Mouse (Mus musculus) cortical plate, adult 2 months (tissue): ENCODE results near the gene Esx1. TPM values are rescaled to one million over a fixed set of nuclear protein-coding genes. Genes with fewer than 3 reads are reported as not detected.

Experiments used
- H3K27ac ChIP-seq: fragments of 200-500 bp; 2 replicates; pipeline ENCODE4 v1.5.1; 2012; ENCODE audit warnings: low read length, control low read depth, inconsistent platforms; ENCODE audit not compliant: insufficient read depth
- H3K4me1 ChIP-seq: fragments of 200-500 bp; 2 replicates; pipeline ENCODE4 v1.6.1; 2011; ENCODE audit warnings: low read length; ENCODE audit not compliant: control insufficient read depth, insufficient read depth
- H3K4me3 ChIP-seq: fragments of 200-500 bp; 2 replicates; pipeline ENCODE4 v1.5.1; 2011; ENCODE audit warnings: mild to moderate bottlenecking, low read length, control low read depth; ENCODE audit not compliant: insufficient read depth
- CTCF ChIP-seq: fragments of 200-500 bp; IDR thresholded peaks from 2 replicates; pipeline ENCODE4 v1.5.1; 2011; ENCODE audit warnings: mild to moderate bottlenecking, control low read depth, low read length; ENCODE audit not compliant: insufficient read depth; ENCODE audit errors: extremely low read depth
- POLR2A ChIP-seq: fragments of 200-500 bp; IDR thresholded peaks from 2 replicates; pipeline ENCODE4 v1.6.1; 2011; ENCODE audit warnings: mild to moderate bottlenecking, low read length, control low read depth; ENCODE audit not compliant: insufficient read depth; ENCODE audit errors: extremely low read depth
- polyA plus RNA-seq: library from polyadenylated mRNA; depleted of rRNA; stranded (reverse); fragments of >200 nt; gene quantifications from 2 replicates; pipeline ENCODE4 v1.2.3, GENCODE M21; 2012; rRNA removed

Gene Esx1
- polyA plus RNA-seq, 1 experiment = not detected

GRCm38 (mm10) chrX:137127542-137127941, 5.7 kb upstream of the Esx1 start:
- Histone ChIP-seq H3K4me3 (no peak overlapping the region), H3K4me1 (no peaks in the 10 kb centered on the region), H3K27ac (no peak overlapping the region)
- TF ChIP-seq CTCF (no peak), POLR2A (no peak)

- H3K27ac ChIP-seq = no peak overlapping the region
- no peak overlapping the region for H3K4me3 ChIP-seq
- TF ChIP-seq POLR2A (no peak), CTCF (no peak)
- H3K4me1 ChIP-seq = no peaks in the 10 kb centered on the region
Observed at GRCm38 (mm10) chrX:137119675-137120423, 2.0 kb downstream of the Esx1 start.

- Histone ChIP-seq H3K27ac (no peak overlapping the region), H3K4me1 (no peaks in the 10 kb centered on the region), H3K4me3 (no peak overlapping the region)
- TF ChIP-seq CTCF (no peak), POLR2A (no peak)
Observed at GRCm38 (mm10) chrX:137118097-137118746, 3.7 kb downstream of the Esx1 start.

DNA sequence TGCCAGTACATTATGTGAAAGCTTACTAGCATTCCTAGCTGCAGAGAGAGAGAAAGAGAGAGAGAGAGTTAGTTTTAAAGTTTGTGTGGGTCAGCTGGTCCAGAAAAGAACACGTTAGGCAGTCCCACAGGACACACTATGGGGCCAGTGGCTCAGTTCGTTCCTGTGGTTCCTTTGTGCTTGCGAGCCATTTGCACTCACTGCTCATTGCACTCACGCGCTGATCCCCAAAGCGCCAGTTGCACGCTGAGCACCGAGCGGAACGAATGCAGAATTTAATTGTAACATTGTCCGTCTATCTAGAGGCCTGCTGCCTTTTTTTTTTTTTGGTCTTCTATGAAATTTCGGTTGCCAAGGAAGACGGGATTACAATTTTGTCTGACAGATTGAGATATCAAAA, 15.4 kb downstream of the Esx1 start:
- no peak for TF ChIP-seq CTCF
- no peak for TF ChIP-seq POLR2A
- Histone ChIP-seq H3K4me1 (no peaks in the 10 kb centered on the region), H3K27ac (no peak overlapping the region), H3K4me3 (no peak overlapping the region)

GRCm38 (mm10) chrX:137104531-137104930, 17.4 kb downstream of the Esx1 start:
- Histone ChIP-seq H3K4me3 (no peak overlapping the region), H3K27ac (no peak overlapping the region), H3K4me1 (no peaks in the 10 kb centered on the region)
- TF ChIP-seq CTCF (no peak), POLR2A (no peak)

Other genes with a start within 250 kb of the Esx1 start
- not detected in 2 replicates for gene H2bfm, start 194.8 kb downstream of the Esx1 start, polyA plus RNA-seq
- 15.6 and 20.8 TPM in 2 replicates for gene Tmsb15b2, start 146.6 kb downstream of the Esx1 start, polyA plus RNA-seq
- gene Tmsb15l, start 145.2 kb downstream of the Esx1 start, polyA plus RNA-seq = 6.3 and 6.8 TPM in 2 replicates
- 11.1 and 12.1 TPM in 2 replicates for gene Tmsb15b1, start 145.2 kb downstream of the Esx1 start, polyA plus RNA-seq
- gene Zcchc18, start 128.9 kb downstream of the Esx1 start, polyA plus RNA-seq = 239 and 250 TPM in 2 replicates
- gene Slc25a53, start 83.8 kb downstream of the Esx1 start, polyA plus RNA-seq = 20.7 and 21.0 TPM in 2 replicates
- 3.0 and 3.1 TPM in 2 replicates for gene Fam199x, start 72.5 kb downstream of the Esx1 start, polyA plus RNA-seq